12 mouse cellular contexts compared by ENCODE assay signal in the genomic region with DNA sequence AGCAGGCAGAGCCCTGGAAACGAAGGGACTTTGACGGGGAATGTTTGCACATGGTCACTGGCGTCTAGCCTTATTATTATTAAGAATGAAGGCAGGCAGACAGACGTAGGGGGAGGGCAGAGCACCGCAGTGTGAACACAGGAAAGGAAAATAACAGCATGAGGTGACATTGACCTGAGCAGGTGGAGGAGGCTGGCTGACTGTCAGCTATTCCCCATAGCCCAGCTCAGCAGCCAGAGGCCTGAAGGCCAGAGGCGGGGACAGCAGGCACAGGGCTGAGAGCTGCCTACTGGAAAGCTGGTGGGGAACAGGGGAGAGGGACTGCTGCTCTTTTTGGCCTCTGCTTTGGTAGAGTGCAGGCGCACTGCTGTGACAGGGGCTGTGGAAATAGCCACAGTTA.
DNase-seq lines count a peak whose midpoint lies in the region; ATAC-seq and TF ChIP-seq lines count a peak whose summit lies in the region.
"Had no signal": no experiment of that assay in that cellular context is flagged by ENCODE, and none has a peak within 500 bp of the region (broad histone marks: within the 10 kb centered on the region; RNA-seq: fewer than 3 reads in every experiment).

No protein-coding gene starts in this region.

- H3K4me2 ChIP-seq in midbrain, embryonic 14.5 days (ENCODE audit: low read length) = no peak overlapping the region
- H3K4me2 ChIP-seq: embryonic facial prominence, embryonic 12.5 days; kidney, embryonic 15.5 days had no signal

- no peaks in the 10 kb centered on the region for H3K9me3 ChIP-seq in midbrain, embryonic 14.5 days (ENCODE audit: control insufficient read depth, low read length)
- H3K9me3 ChIP-seq: embryonic facial prominence, embryonic 12.5 days; G1E; kidney, embryonic 15.5 days had no signal

- no peak overlapping the region for H3K27ac ChIP-seq in heart, adult 2 months
- H3K27ac ChIP-seq in midbrain, embryonic 14.5 days (replicated peaks; ENCODE audit: low read depth, low read length) = no peak overlapping the region; the same call in 1 of the 2 replicates
- H3K27ac ChIP-seq: embryonic facial prominence, embryonic 12.5 days; kidney, embryonic 15.5 days had no signal

- H3K4me1 ChIP-seq in heart, adult 2 months (ENCODE audit: control insufficient read depth, insufficient read depth, low read length) = no peaks in the 10 kb centered on the region
- peaks cover 5% of the 10 kb centered on the region; the same call in 1 of the 2 replicates for H3K4me1 ChIP-seq in midbrain, embryonic 14.5 days (ENCODE audit: control insufficient read depth, insufficient read depth, low read length)
- H3K4me1 ChIP-seq: embryonic facial prominence, embryonic 12.5 days; kidney, embryonic 15.5 days had no signal

- H3K4me3 ChIP-seq in heart, adult 2 months = no peak overlapping the region
- no peak overlapping the region for H3K4me3 ChIP-seq in midbrain, embryonic 14.5 days (replicated peaks; ENCODE audit: low read depth, low read length)
- H3K4me3 ChIP-seq: embryonic facial prominence, embryonic 12.5 days; kidney, embryonic 15.5 days had no signal

- no peak for TF ChIP-seq EP300 in heart, adult 2 months (IDR thresholded peaks at IDR 0.05; ENCODE audit: insufficient read depth, low read depth, low read length)

- TF ChIP-seq POLR2A in heart, adult 2 months (IDR thresholded peaks at IDR 0.05; ENCODE audit: insufficient read depth, low read depth, low read length) = no peak

- no peaks in the 10 kb centered on the region for H3K79me2 ChIP-seq in heart, adult 2 months (replicated peaks; ENCODE audit: control insufficient read depth, insufficient read depth, low read length)

- no peaks in the 10 kb centered on the region for H3K36me3 ChIP-seq in heart, adult 2 months (ENCODE audit: control insufficient read depth, insufficient read depth, low read length)
- no peaks in the 10 kb centered on the region for H3K36me3 ChIP-seq in midbrain, embryonic 14.5 days (ENCODE audit: control insufficient read depth, insufficient read depth, low read length)
- H3K36me3 ChIP-seq: embryonic facial prominence, embryonic 12.5 days; G1E had no signal

- H3K27me3 ChIP-seq in heart, adult 2 months (ENCODE audit: control insufficient read depth, insufficient read depth, low read length) = no peaks in the 10 kb centered on the region
- no peaks in the 10 kb centered on the region for H3K27me3 ChIP-seq in midbrain, embryonic 14.5 days (ENCODE audit: control insufficient read depth, insufficient read depth, low read length)
- H3K27me3 ChIP-seq: embryonic facial prominence, embryonic 12.5 days; kidney, embryonic 15.5 days had no signal

- no peak overlapping the region for H3K9ac ChIP-seq in heart, adult 2 months (ENCODE audit: low read depth, low read length)
- H3K9ac ChIP-seq in midbrain, embryonic 14.5 days (replicated peaks; ENCODE audit: low read length) = no peak overlapping the region
- H3K9ac ChIP-seq: embryonic facial prominence, embryonic 12.5 days; kidney, embryonic 15.5 days had no signal

- intact Hi-C loops in heart, adult 2 months (cut with DNase I) = no loop called here

- DNase-seq in heart, adult 11 months = peak; percentile 76
- DNase-seq in heart, adult 2 months = no peak
- peak; percentile 53 for DNase-seq in cerebellum, adult 8-10 months
- no peak for DNase-seq in midbrain, embryonic 14.5 days
- no peak for DNase-seq in embryo, embryonic 11 days
- no peak for DNase-seq in frontal cortex, postnatal 36 days (ENCODE audit: low spot score in 2 of 2)
- no peak for DNase-seq in layer of hippocampus, adult 8-10 months (ENCODE audit: low spot score in 2 of 2)

- 59% methylated on average over 7 of the region's 7 CpGs for WGBS in heart, adult 2 months
- 37% methylated on average over 7 of the region's 7 CpGs for WGBS in midbrain, embryonic 14.5 days

- ATAC-seq in granulocyte monocyte progenitor cell, adult 5-6 weeks (replicated peaks; ENCODE audit: poor library complexity, severe bottlenecking) = 0 out of 2 replicates have a peak, but pooled peaks have one; percentile 7
- 0 out of 2 replicates have a peak, but pooled peaks have one; percentile 34 for ATAC-seq in midbrain, embryonic 14.5 days (ENCODE audit: low FRiP score, low TSS enrichment)
- ATAC-seq: lung, postnatal 0 days had no signal

- TF ChIP-seq CTCF in heart, adult 2 months (IDR thresholded peaks at IDR 0.05) = no peak

Comparison
In these comparisons a context has a peak if more than half of its experiments do, and no peak if none do; other contexts are left out.
1. DNase-seq: peak in heart, adult 11 months (single experiment) and cerebellum, adult 8-10 months (single experiment); none in heart, adult 2 months (0 of 2), midbrain, embryonic 14.5 days (single experiment), embryo, embryonic 11 days (single experiment), frontal cortex, postnatal 36 days (0 of 2) and layer of hippocampus, adult 8-10 months (0 of 2).